Comparison of ENCODE assay signal across 9 mouse cellular contexts in genomic region chr3:55542947-55543346, GRCm38 (mm10).
DNase-seq lines count a peak whose midpoint lies in the region; ATAC-seq and TF ChIP-seq lines count a peak whose summit lies in the region.
"Had no signal": no experiment of that assay in that cellular context is flagged by ENCODE, and none has a peak within 500 bp of the region (broad histone marks: within the 10 kb centered on the region; RNA-seq: fewer than 3 reads in every experiment).

No protein-coding gene starts in this region.

- no peaks in the 10 kb centered on the region for H3K36me3 ChIP-seq in intestine, embryonic 14.5 days (ENCODE audit: control insufficient read depth, insufficient read depth, low read length)
- no peaks in the 10 kb centered on the region for H3K36me3 ChIP-seq in intestine, embryonic 15.5 days
- H3K36me3 ChIP-seq in midbrain, embryonic 15.5 days (replicated peaks): no peaks in the 10 kb centered on the region

- TF ChIP-seq POLR2A in embryonic fibroblast, embryonic 13.5 days (IDR thresholded peaks at IDR 0.05; ENCODE audit: low read depth, low read length): no peak

- DNase-seq in intestine, embryonic 14.5 days (ENCODE audit: low spot score): peak; percentile 43
- peak; percentile 84 for DNase-seq in brain, adult 2 months (ENCODE audit: low read depth, low spot score)
- no peak for DNase-seq in gastrocnemius, postnatal 4 days (ENCODE audit: low spot score in 2 of 2)
- no peak for DNase-seq in kidney, adult 8-10 months
- DNase-seq in gastrocnemius, adult 8-10 months (ENCODE audit: low spot score in 2 of 2): no peak

- no peaks in the 10 kb centered on the region for H3K9me3 ChIP-seq in intestine, embryonic 14.5 days (ENCODE audit: control insufficient read depth, low read length)
- H3K9me3 ChIP-seq in intestine, embryonic 15.5 days: no peaks in the 10 kb centered on the region
- H3K9me3 ChIP-seq in midbrain, embryonic 15.5 days: no peaks in the 10 kb centered on the region

- ATAC-seq in intestine, embryonic 14.5 days (replicated peaks; ENCODE audit: low FRiP score, low TSS enrichment, low read depth): no peak
- ATAC-seq in intestine, embryonic 15.5 days: no peak
- ATAC-seq in midbrain, embryonic 15.5 days (replicated peaks): no peak; the same call in 1 of the 2 replicates

- no peaks in the 10 kb centered on the region for H3K27me3 ChIP-seq in intestine, embryonic 14.5 days (replicated peaks; ENCODE audit: control insufficient read depth, insufficient read depth, low read length)
- H3K27me3 ChIP-seq in intestine, embryonic 15.5 days (replicated peaks): no peaks in the 10 kb centered on the region
- no peaks in the 10 kb centered on the region for H3K27me3 ChIP-seq in midbrain, embryonic 15.5 days (replicated peaks)

- no peak overlapping the region for H3K4me3 ChIP-seq in intestine, embryonic 14.5 days (ENCODE audit: low read depth, low read length)
- H3K4me3 ChIP-seq in intestine, embryonic 15.5 days (replicated peaks): no peak overlapping the region
- no peak overlapping the region for H3K4me3 ChIP-seq in embryonic fibroblast, embryonic 13.5 days (ENCODE audit: insufficient read depth, low read length)
- no peak overlapping the region for H3K4me3 ChIP-seq in midbrain, embryonic 15.5 days

- H3K4me1 ChIP-seq in intestine, embryonic 14.5 days (replicated peaks; ENCODE audit: control insufficient read depth, insufficient read depth, low read length): peaks cover 8% of the 10 kb centered on the region; the same call in 1 of the 2 replicates
- H3K4me1 ChIP-seq in intestine, embryonic 15.5 days (replicated peaks): 0 out of 2 replicates have a peak, but pooled peaks cover 4% of the 10 kb centered on the region
- peaks cover 11% of the 10 kb centered on the region for H3K4me1 ChIP-seq in embryonic fibroblast, embryonic 13.5 days (ENCODE audit: control insufficient read depth, insufficient read depth, low read length)
- peaks cover 29% of the 10 kb centered on the region for H3K4me1 ChIP-seq in midbrain, embryonic 15.5 days

- TF ChIP-seq CTCF in embryonic fibroblast, embryonic 13.5 days (IDR thresholded peaks at IDR 0.05; ENCODE audit: borderline replicate concordance, insufficient read depth, low read length): no peak

- H3K4me2 ChIP-seq in intestine, embryonic 14.5 days (ENCODE audit: low read length): 0 out of 2 replicates have a peak overlapping the region, but pooled peaks have one; percentile 13
- H3K4me2 ChIP-seq in intestine, embryonic 15.5 days (replicated peaks): no peak overlapping the region
- H3K4me2 ChIP-seq in midbrain, embryonic 15.5 days: peak overlapping the region; percentile 32

- H3K27ac ChIP-seq in intestine, embryonic 14.5 days (ENCODE audit: low read depth): no peak overlapping the region
- no peak overlapping the region for H3K27ac ChIP-seq in intestine, embryonic 15.5 days
- H3K27ac ChIP-seq in embryonic fibroblast, embryonic 13.5 days (ENCODE audit: insufficient read depth, low read length): peak overlapping the region; percentile 20; the same call in 1 of the 2 replicates
- peak overlapping the region; percentile 81 for H3K27ac ChIP-seq in midbrain, embryonic 15.5 days
- H3K27ac ChIP-seq: liver, embryonic 14.5 days had no signal

- WGBS in intestine, embryonic 14.5 days: 83% methylated on average over 16 of the region's 16 CpGs
- WGBS in intestine, embryonic 15.5 days: 84% methylated on average over 16 of the region's 16 CpGs
- WGBS in midbrain, embryonic 15.5 days: 72% methylated on average over 16 of the region's 16 CpGs

- no peak overlapping the region for H3K9ac ChIP-seq in intestine, embryonic 14.5 days (ENCODE audit: low read length)
- H3K9ac ChIP-seq in intestine, embryonic 15.5 days: no peak overlapping the region
- no peak overlapping the region; the same call in 1 of the 2 replicates for H3K9ac ChIP-seq in midbrain, embryonic 15.5 days
- H3K9ac ChIP-seq: liver, embryonic 14.5 days had no signal

Comparison
In these comparisons a context has a peak if more than half of its experiments do, and no peak if none do; other contexts are left out.
1. DNase-seq: peak in intestine, embryonic 14.5 days (single experiment) and brain, adult 2 months (single experiment); none in gastrocnemius, postnatal 4 days (0 of 2), kidney, adult 8-10 months (0 of 2) and gastrocnemius, adult 8-10 months (0 of 2).
2. H3K27ac ChIP-seq: peak in embryonic fibroblast, embryonic 13.5 days (single experiment) and midbrain, embryonic 15.5 days (single experiment); none in intestine, embryonic 14.5 days (single experiment) and intestine, embryonic 15.5 days (single experiment).